Mouse (Mus musculus) liver, adult 2 months (tissue): ENCODE measurements at regions not wholly inside any gene's neighbourhood (a gene's known extent, or its start where the extent isn't known, plus 50 kb on each side); places are given as distances from the start of the nearest gene placed in this dataset.

Experiments used
- DNase-seq: peaks from one replicate; pipeline ENCODE4 v3.0.0-alpha.2; 2011; ENCODE audit warnings: low read depth, low spot score; ENCODE audit errors: extremely low read depth
- H3K27ac ChIP-seq: fragments of 200-500 bp; replicated peaks from 2 replicates; pipeline ENCODE4 v1.5.1; 2012; ENCODE audit warnings: low read depth, mild to moderate bottlenecking, control low read depth, inconsistent platforms, low read length; ENCODE audit not compliant: insufficient read depth
- H3K27me3 ChIP-seq: fragments of 200-500 bp; 2 replicates; pipeline ENCODE4 v1.6.1; 2012; ENCODE audit warnings: mild to moderate bottlenecking, moderate library complexity, low read length, inconsistent platforms; ENCODE audit not compliant: control insufficient read depth, insufficient read depth
- H3K36me3 ChIP-seq: fragments of 200-500 bp; 2 replicates; pipeline ENCODE4 v1.6.1; 2012; ENCODE audit warnings: low read length, inconsistent platforms; ENCODE audit not compliant: control insufficient read depth, insufficient read depth
- H3K4me1 ChIP-seq: fragments of 200-500 bp; 2 replicates; pipeline ENCODE4 v1.6.1; 2011; ENCODE audit warnings: low read length; ENCODE audit not compliant: control insufficient read depth, insufficient read depth
- H3K4me3 ChIP-seq: fragments of 200-500 bp; 2 replicates; pipeline ENCODE4 v1.5.1; 2011; ENCODE audit warnings: low read depth, mild to moderate bottlenecking, control low read depth, low read length, moderate library complexity; ENCODE audit not compliant: insufficient read depth
- H3K79me2 ChIP-seq: fragments of 200-500 bp; 2 replicates; pipeline ENCODE4 v1.6.1; 2012; ENCODE audit warnings: inconsistent platforms, mild to moderate bottlenecking, low read length, moderate library complexity; ENCODE audit not compliant: control insufficient read depth, insufficient read depth
- H3K9ac ChIP-seq: fragments of 200-500 bp; 2 replicates; pipeline ENCODE4 v1.6.1; 2012; ENCODE audit warnings: low read depth, mild to moderate bottlenecking, control low read depth, inconsistent platforms, low read length
- CTCF ChIP-seq: fragments of 200-500 bp; IDR thresholded peaks from 2 replicates; pipeline ENCODE4 v1.5.1; 2011; ENCODE audit warnings: low read depth, low read length, control low read depth
- POLR2A ChIP-seq: fragments of 200-500 bp; IDR thresholded peaks from 2 replicates; pipeline ENCODE4 v1.6.1; 2011; ENCODE audit warnings: low read length, control low read depth; ENCODE audit not compliant: insufficient read depth; ENCODE audit errors: extremely low read depth
- WGBS: fragments of 180-500 bp; shearing (Covaris S2); methylation state at CpG from one replicate; pipeline ENCODE4 v1.1.7; 2018; 5-methylcytosine and 5-hydroxymethylcytosine counted together

GRCm38 (mm10) chr5:75367282-75367681, 207.4 kb upstream of the Kit start:
- H3K79me2 ChIP-seq, result no peaks in the 10 kb centered on the region
- WGBS, result 85% methylated on average over 5 of the region's 5 CpGs
- DNase-seq, result no peak
- TF ChIP-seq POLR2A, result no peak
- TF ChIP-seq CTCF, result no peak
- no peaks in the 10 kb centered on the region for H3K27me3 ChIP-seq
- H3K36me3 ChIP-seq, result no peaks in the 10 kb centered on the region
- no peak overlapping the region for H3K4me3 ChIP-seq
- H3K4me1 ChIP-seq, result no peaks in the 10 kb centered on the region
- H3K9ac ChIP-seq, result no peak overlapping the region
- H3K27ac ChIP-seq, result no peak overlapping the region

- WGBS, result 87% methylated on average over 5 of the region's 5 CpGs
- H3K79me2 ChIP-seq, result no peaks in the 10 kb centered on the region
- H3K9ac ChIP-seq, result no peak overlapping the region
- no peak for DNase-seq
- no peak overlapping the region for H3K27ac ChIP-seq
- no peaks in the 10 kb centered on the region for H3K4me1 ChIP-seq
- H3K4me3 ChIP-seq, result no peak overlapping the region
- H3K27me3 ChIP-seq, result no peaks in the 10 kb centered on the region
- no peak for TF ChIP-seq CTCF
- TF ChIP-seq POLR2A, result no peak
- H3K36me3 ChIP-seq, result no peaks in the 10 kb centered on the region
These were observed 206.0 kb upstream of the Kit start for GRCm38 (mm10) chr5:75368691-75369090.

- no peaks in the 10 kb centered on the region for H3K79me2 ChIP-seq
- H3K27me3 ChIP-seq, result no peaks in the 10 kb centered on the region
- no peak overlapping the region for H3K27ac ChIP-seq
- H3K9ac ChIP-seq, result no peak overlapping the region
- no peak overlapping the region for H3K4me3 ChIP-seq
- DNase-seq, result no peak
- peaks cover 2% of the 10 kb centered on the region; the same call in 1 of the 2 replicates for H3K4me1 ChIP-seq
- TF ChIP-seq CTCF, result peak; percentile 40; the same call in 1 of the 2 replicates
- TF ChIP-seq POLR2A, result no peak
- 60% methylated on average over 3 of the region's 3 CpGs for WGBS
- H3K36me3 ChIP-seq, result no peaks in the 10 kb centered on the region
These were observed 201.9 kb upstream of the Kit start for GRCm38 (mm10) chr5:75372849-75373248.

GRCm38 (mm10) chr5:75377311-75378300, 197.1 kb upstream of the Kit start:
- 25% methylated on average over 19 of the region's 19 CpGs for WGBS
- Histone ChIP-seq H3K9ac (peak overlapping the region; percentile 15), H3K79me2 (no peaks in the 10 kb centered on the region), H3K27ac (peak overlapping the region; percentile 26), H3K4me1 (peaks cover 2% of the 10 kb centered on the region; the same call in 1 of the 2 replicates), H3K4me3 (peak overlapping the region; percentile 11; the same call in 1 of the 2 replicates), H3K27me3 (no peaks in the 10 kb centered on the region), H3K36me3 (no peaks in the 10 kb centered on the region)
- TF ChIP-seq POLR2A (no peak), CTCF (no peak)
- DNase-seq, result peak; percentile 78

GRCm38 (mm10) chr5:75378655-75379054, 196.1 kb upstream of the Kit start:
- DNase-seq, result no peak
- WGBS, result 60% methylated on average over 2 of the region's 2 CpGs
- H3K27ac ChIP-seq, result no peak overlapping the region

GRCm38 (mm10) chr5:75380340-75380739, 194.4 kb upstream of the Kit start:
- Histone ChIP-seq H3K9ac (no peak overlapping the region), H3K79me2 (no peaks in the 10 kb centered on the region), H3K4me3 (no peak overlapping the region), H3K27me3 (no peaks in the 10 kb centered on the region), H3K36me3 (no peaks in the 10 kb centered on the region), H3K27ac (no peak overlapping the region), H3K4me1 (peaks cover 2% of the 10 kb centered on the region; the same call in 1 of the 2 replicates)
- WGBS, result 78% methylated on average over 1 of the region's 1 CpGs
- no peak for DNase-seq
- TF ChIP-seq POLR2A, result no peak
- TF ChIP-seq CTCF, result no peak

More at GRCm38 (mm10) chr5:75378655-75379054, 196.1 kb upstream of the Kit start:
- Histone ChIP-seq H3K4me1 (peaks cover 2% of the 10 kb centered on the region; the same call in 1 of the 2 replicates), H3K27me3 (no peaks in the 10 kb centered on the region), H3K4me3 (no peak overlapping the region), H3K36me3 (no peaks in the 10 kb centered on the region), H3K9ac (no peak overlapping the region), H3K79me2 (no peaks in the 10 kb centered on the region)
- TF ChIP-seq POLR2A (no peak), CTCF (no peak)
